In the genomic region with DNA sequence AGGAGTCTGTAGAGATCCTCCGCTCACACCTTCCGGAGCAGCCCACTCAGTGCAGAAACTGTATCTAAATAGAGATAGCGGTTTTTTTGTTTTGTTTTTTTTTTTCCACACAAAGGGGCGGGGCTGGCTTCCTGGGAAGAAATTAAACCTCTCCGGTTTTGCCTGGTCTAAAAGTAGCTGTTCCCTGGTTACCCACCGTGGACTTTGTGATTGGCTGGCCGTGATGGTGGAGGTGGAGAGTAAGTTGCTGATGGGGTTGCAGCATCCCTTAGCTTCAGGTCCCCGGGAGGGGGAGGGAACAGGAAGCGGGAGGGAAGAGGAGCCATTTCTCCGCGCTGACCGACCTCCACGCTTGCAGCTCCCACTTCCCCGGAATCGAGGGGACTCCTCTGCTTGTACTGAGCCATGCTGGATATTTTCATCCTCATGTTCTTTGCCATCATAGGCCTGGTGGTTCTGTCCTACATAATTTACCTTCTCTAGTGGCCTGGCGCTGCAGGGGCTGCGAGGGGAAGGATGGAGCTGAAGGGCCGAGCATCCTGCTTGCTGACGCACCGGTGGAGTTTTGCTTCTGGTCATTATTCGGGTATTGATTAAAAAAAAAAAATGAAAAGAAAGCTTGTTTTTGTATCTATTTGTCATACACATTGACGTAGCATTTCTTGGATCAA, we compare ENCODE assay signal across 8 mouse cellular contexts. TPM values are rescaled to one million over a fixed set of nuclear protein-coding genes. Genes with fewer than 3 reads are reported as not detected.
DNase-seq lines count a peak whose midpoint lies in the region; ATAC-seq and TF ChIP-seq lines count a peak whose summit lies in the region.

No protein-coding gene starts in this region.

- 1% methylated on average over 22 of the region's 22 CpGs for WGBS in forebrain, embryonic 12.5 days
- 4% methylated on average over 22 of the region's 22 CpGs for WGBS in heart, embryonic 16.5 days
- WGBS in liver, adult 2 months, result 14% methylated on average over 22 of the region's 22 CpGs
- 13% methylated on average over 22 of the region's 22 CpGs for WGBS in thymus, adult 2 months

- in situ Hi-C loops in ES-E14 (cut with MboI; ENCODE audit: low sequenced_read_pairs in 2 of 2, unreplicated experiment in 2 of 2), result no loop called here

- H3K9me3 ChIP-seq in ES-E14 (ENCODE audit: control insufficient read depth, insufficient read depth, low read depth, low read length), result no peaks in the 10 kb centered on the region
- no peaks in the 10 kb centered on the region for H3K9me3 ChIP-seq in forebrain, embryonic 12.5 days
- H3K9me3 ChIP-seq in heart, embryonic 16.5 days (replicated peaks; ENCODE audit: control insufficient read depth, low read length), result no peaks in the 10 kb centered on the region

- TF ChIP-seq CTCF in liver, adult 2 months (IDR thresholded peaks at IDR 0.05; ENCODE audit: low read depth, low read length), result no peak
- TF ChIP-seq CTCF in thymus, adult 2 months (IDR thresholded peaks at IDR 0.05; ENCODE audit: borderline replicate concordance, control insufficient read depth, extremely low read depth, insufficient read depth, low read length, poor library complexity), result no peak

- H3K79me2 ChIP-seq in liver, adult 2 months (ENCODE audit: control insufficient read depth, insufficient read depth, low read length), result no peaks in the 10 kb centered on the region

- peaks cover 0 to 18% of the 10 kb centered on the region in 2 experiments; a peak in 2 of 4 replicates for H3K4me1 ChIP-seq in ES-E14 (ENCODE audit: control insufficient read depth in 2 of 2, insufficient read depth in 2 of 2, low read length in 2 of 2, poor library complexity in 1 of 2)
- peaks cover 14% of the 10 kb centered on the region for H3K4me1 ChIP-seq in forebrain, embryonic 12.5 days
- peaks cover 13% of the 10 kb centered on the region for H3K4me1 ChIP-seq in heart, embryonic 16.5 days (ENCODE audit: control insufficient read depth, insufficient read depth, low read length)
- H3K4me1 ChIP-seq in liver, adult 2 months (ENCODE audit: control insufficient read depth, insufficient read depth, low read length), result peaks cover 11% of the 10 kb centered on the region; the same call in 1 of the 2 replicates
- H3K4me1 ChIP-seq in thymus, adult 2 months (replicated peaks; ENCODE audit: control insufficient read depth, insufficient read depth, low read length), result peaks cover 26% of the 10 kb centered on the region

- no peak for TF ChIP-seq POLR2A in liver, adult 2 months (IDR thresholded peaks at IDR 0.05; ENCODE audit: extremely low read depth, insufficient read depth, low read length)
- no peak for TF ChIP-seq POLR2A in thymus, adult 2 months (IDR thresholded peaks at IDR 0.05; ENCODE audit: control insufficient read depth, extremely low read depth, insufficient read depth, low read length, poor library complexity)

- peak overlapping the region; percentile 65 for H3K4me2 ChIP-seq in forebrain, embryonic 12.5 days
- H3K4me2 ChIP-seq in heart, embryonic 16.5 days (ENCODE audit: low read depth, low read length), result peak overlapping the region; percentile 61

- H3K36me3 ChIP-seq in ES-E14 (ENCODE audit: control insufficient read depth, insufficient read depth, low read length, poor library complexity, severe bottlenecking), result peaks cover 18% of the 10 kb centered on the region
- peaks cover 20% of the 10 kb centered on the region for H3K36me3 ChIP-seq in forebrain, embryonic 12.5 days (replicated peaks)
- no peaks in the 10 kb centered on the region for H3K36me3 ChIP-seq in heart, embryonic 16.5 days (ENCODE audit: control insufficient read depth, insufficient read depth)
- H3K36me3 ChIP-seq in liver, adult 2 months (ENCODE audit: control insufficient read depth, insufficient read depth, low read length), result no peaks in the 10 kb centered on the region
- no peaks in the 10 kb centered on the region; the same call in 1 of the 2 replicates for H3K36me3 ChIP-seq in thymus, adult 2 months (ENCODE audit: control insufficient read depth, insufficient read depth, low read length)

- ATAC-seq in forebrain, embryonic 12.5 days (ENCODE audit: low FRiP score), result peak; percentile 88
- ATAC-seq in heart, embryonic 16.5 days (replicated peaks; ENCODE audit: extremely low read depth, insufficient read depth, low FRiP score), result peak; percentile 62

- DNase-seq in ES-E14 (ENCODE audit: low read depth, low spot score), result peak; percentile 92
- peak; percentile 33 for DNase-seq in c-Kit-positive CD71-positive TER-119-negative erythroid progenitor cells, embryonic 14.5 days (ENCODE audit: low read depth)
- peak; percentile 79 for DNase-seq in kidney, postnatal 10 days
- peak; percentile 50 for DNase-seq in liver, adult 2 months (ENCODE audit: extremely low read depth, low read depth, low spot score)
- peak; percentile 81 for DNase-seq in neural tube, embryonic 10.5 days (ENCODE audit: extremely low spot score, low spot score)
- peak; percentile 68 for DNase-seq in thymus, adult 2 months

- H3K27me3 ChIP-seq in forebrain, embryonic 12.5 days, result no peaks in the 10 kb centered on the region
- no peaks in the 10 kb centered on the region for H3K27me3 ChIP-seq in heart, embryonic 16.5 days (ENCODE audit: control insufficient read depth, insufficient read depth, low read length)
- no peaks in the 10 kb centered on the region for H3K27me3 ChIP-seq in liver, adult 2 months (ENCODE audit: control insufficient read depth, insufficient read depth, low read length)
- no peaks in the 10 kb centered on the region for H3K27me3 ChIP-seq in thymus, adult 2 months (ENCODE audit: control insufficient read depth, insufficient read depth, low read length)

- H3K27ac ChIP-seq in ES-E14 (ENCODE audit: insufficient read depth, low read depth, low read length, poor library complexity, severe bottlenecking), result peak overlapping the region; percentile 53; the same call in 1 of the 2 replicates
- H3K27ac ChIP-seq in forebrain, embryonic 12.5 days, result peak overlapping the region; percentile 91
- H3K27ac ChIP-seq in heart, embryonic 16.5 days (ENCODE audit: low read length), result peak overlapping the region; percentile 33
- no peak overlapping the region for H3K27ac ChIP-seq in liver, adult 2 months (replicated peaks; ENCODE audit: insufficient read depth, low read depth, low read length)
- H3K27ac ChIP-seq in thymus, adult 2 months (ENCODE audit: control insufficient read depth, insufficient read depth, low read length), result 0 out of 2 replicates have a peak overlapping the region, but pooled peaks have one; percentile 36

- H3K9ac ChIP-seq in ES-E14 (ENCODE audit: insufficient read depth, low read depth, low read length, poor library complexity, severe bottlenecking), result peak overlapping the region; percentile 66
- H3K9ac ChIP-seq in forebrain, embryonic 12.5 days, result peak overlapping the region; percentile 70
- H3K9ac ChIP-seq in heart, embryonic 16.5 days (ENCODE audit: low read length), result peak overlapping the region; percentile 38
- peak overlapping the region; percentile 50; the same call in 1 of the 2 replicates for H3K9ac ChIP-seq in liver, adult 2 months (ENCODE audit: low read depth, low read length)

- H3K4me3 ChIP-seq in ES-E14 (ENCODE audit: insufficient read depth in 1 of 2, low read depth in 1 of 2, low read length in 2 of 2, poor library complexity in 1 of 2, severe bottlenecking in 1 of 2), result peak overlapping the region; percentile 64 to 75
- H3K4me3 ChIP-seq in forebrain, embryonic 12.5 days (replicated peaks), result peak overlapping the region; percentile 54
- H3K4me3 ChIP-seq in heart, embryonic 16.5 days (ENCODE audit: low read length), result peak overlapping the region; percentile 49
- peak overlapping the region; percentile 55 for H3K4me3 ChIP-seq in liver, adult 2 months (ENCODE audit: insufficient read depth, low read depth, low read length)
- peak overlapping the region; percentile 42 for H3K4me3 ChIP-seq in thymus, adult 2 months (ENCODE audit: control insufficient read depth, insufficient read depth, low read length)

TF ChIP-seq in ES-E14, 5 proteins besides CTCF, POLR2A, EP300 and RAD21:
- TF ChIP-seq CHD2 (IDR thresholded peaks at IDR 0.05; ENCODE audit: low read depth, low read length) (0 out of 2 replicates have a peak, but pooled peaks have one; percentile 50), ZC3H11A (IDR thresholded peaks at IDR 0.05; ENCODE audit: borderline replicate concordance, low read depth, low read length) (no peak), ZNF384 (IDR thresholded peaks at IDR 0.05; ENCODE audit: low read depth, low read length) (peak; percentile 96), HCFC1 (IDR thresholded peaks at IDR 0.05; ENCODE audit: borderline replicate concordance, insufficient read depth, low read length) (no peak)

RNA-seq across cellular contexts. Expression of a gene that starts 0.5 kb away (rescaled TPM):
- total RNA-seq in ES-E14 (2012; rRNA removed), result 3.0 and 4.1 TPM in 2 replicates
- 15.1 and 17.0 TPM in 2 replicates for polyA plus RNA-seq in forebrain, embryonic 12.5 days (2016; fragmentation: Nextera tagmentation; extraction: Ambion mirVana)
- 2.5 and 3.2 TPM in 2 replicates for polyA plus RNA-seq in heart, embryonic 16.5 days (2015; fragmentation: Nextera tagmentation; extraction: Ambion mirVana)
- 0.09 and 0.27 TPM in 2 replicates for total RNA-seq in liver, adult 2 months (2014; rRNA removed)
- polyA plus RNA-seq in liver, adult 2 months (2012; rRNA removed), result 0.14 and 0.29 TPM in 2 replicates
- polyA plus RNA-seq in thymus, adult 2 months (2012; rRNA removed), result 4.7 and 6.2 TPM in 2 replicates

RNA-seq across cellular contexts. Expression of a gene that starts 42.3 kb away (rescaled TPM):
- 108 and 147 TPM in 2 replicates for total RNA-seq in ES-E14 (2012; rRNA removed)
- 103 and 109 TPM in 2 replicates for polyA plus RNA-seq in forebrain, embryonic 12.5 days (2016; fragmentation: Nextera tagmentation; extraction: Ambion mirVana)
- 52.9 and 59.0 TPM in 2 replicates for polyA plus RNA-seq in heart, embryonic 16.5 days (2015; fragmentation: Nextera tagmentation; extraction: Ambion mirVana)
- 23.3 and 33.3 TPM in 2 replicates for total RNA-seq in liver, adult 2 months (2014; rRNA removed)
- 80.5 and 85.4 TPM in 2 replicates for polyA plus RNA-seq in liver, adult 2 months (2012; rRNA removed)
- polyA plus RNA-seq in thymus, adult 2 months (2012; rRNA removed), result 167 and 178 TPM in 2 replicates

RNA-seq across cellular contexts. Expression of a gene that starts 42.8 kb away (rescaled TPM):
- total RNA-seq in ES-E14 (2012; rRNA removed), result 2.2 and 4.1 TPM in 2 replicates
- polyA plus RNA-seq in forebrain, embryonic 12.5 days (2016; fragmentation: Nextera tagmentation; extraction: Ambion mirVana), result 0.60 and 0.91 TPM in 2 replicates
- 0.65 and 0.97 TPM in 2 replicates for polyA plus RNA-seq in heart, embryonic 16.5 days (2015; fragmentation: Nextera tagmentation; extraction: Ambion mirVana)
- 1.4 and 1.9 TPM in 2 replicates for total RNA-seq in liver, adult 2 months (2014; rRNA removed)
- 0.17 and 0.27 TPM in 2 replicates for polyA plus RNA-seq in liver, adult 2 months (2012; rRNA removed)
- 0.19 and 0.28 TPM in 2 replicates for polyA plus RNA-seq in thymus, adult 2 months (2012; rRNA removed)

RNA-seq across cellular contexts. Expression of a gene that starts 58.9 kb away (rescaled TPM):
- 1,213 and 1,430 TPM in 2 replicates for total RNA-seq in ES-E14 (2012; rRNA removed)
- 392 and 426 TPM in 2 replicates for polyA plus RNA-seq in forebrain, embryonic 12.5 days (2016; fragmentation: Nextera tagmentation; extraction: Ambion mirVana)
- 299 and 310 TPM in 2 replicates for polyA plus RNA-seq in heart, embryonic 16.5 days (2015; fragmentation: Nextera tagmentation; extraction: Ambion mirVana)
- total RNA-seq in liver, adult 2 months (2014; rRNA removed), result 240 and 283 TPM in 2 replicates
- polyA plus RNA-seq in liver, adult 2 months (2012; rRNA removed), result 68.5 and 71.4 TPM in 2 replicates
- 140 and 154 TPM in 2 replicates for polyA plus RNA-seq in thymus, adult 2 months (2012; rRNA removed)

Comparison
In these comparisons a context has a peak if more than half of its experiments do, and no peak if none do; other contexts are left out.
1. DNase-seq: peak in every context shown above with its lines; median percentile 92 in ES-E14; 81 in neural tube, embryonic 10.5 days; 79 in kidney, postnatal 10 days; 68 in thymus, adult 2 months; 50 in liver, adult 2 months; 33 in c-Kit-positive CD71-positive TER-119-negative erythroid progenitor cells, embryonic 14.5 days.